ENCODE assay signal across 9 mouse cellular contexts in the genomic region with DNA sequence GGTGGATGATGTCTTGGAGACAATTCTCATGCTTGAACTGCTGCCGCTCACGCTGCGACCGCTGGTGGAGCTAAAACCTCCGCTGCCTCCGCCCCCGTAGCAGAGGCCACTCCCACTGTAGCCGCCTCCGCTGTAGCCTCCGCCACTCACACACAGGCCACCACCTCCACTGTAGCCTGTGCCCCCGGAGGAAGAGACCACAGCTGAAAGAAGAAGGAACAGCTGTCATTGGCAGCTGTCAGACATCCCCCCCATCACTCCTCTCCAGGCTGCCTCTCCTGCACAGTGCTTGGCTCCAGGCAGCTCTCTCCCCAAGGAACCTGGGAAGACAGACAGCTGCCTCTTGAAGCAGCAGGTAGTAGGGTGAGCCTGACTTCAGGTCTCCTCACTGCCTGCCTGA. TPM values are rescaled to one million over a fixed set of nuclear protein-coding genes. Genes with fewer than 3 reads are reported as not detected.
A peak's percentile ranks its signal among the peaks of the same experiment; 100 is the strongest.
DNase-seq lines count a peak whose midpoint lies in the region; ATAC-seq and TF ChIP-seq lines count a peak whose summit lies in the region.
"Had no signal": no experiment of that assay in that cellular context is flagged by ENCODE, and none has a peak within 500 bp of the region (broad histone marks: within the 10 kb centered on the region; RNA-seq: fewer than 3 reads in every experiment).

No protein-coding gene starts in this region.

- H3K27ac ChIP-seq in midbrain, postnatal 0 days (ENCODE audit: low read depth, low read length) = no peak overlapping the region

- H3K9me3 ChIP-seq in midbrain, postnatal 0 days (ENCODE audit: low read length) = no peaks in the 10 kb centered on the region

- peak overlapping the region; percentile 39 for H3K4me2 ChIP-seq in midbrain, postnatal 0 days (ENCODE audit: low read depth, low read length, poor library complexity, severe bottlenecking)

- H3K9ac ChIP-seq in midbrain, postnatal 0 days (replicated peaks; ENCODE audit: low read length, poor library complexity, severe bottlenecking) = peak overlapping the region; percentile 24; the same call in 1 of the 2 replicates

- intact Hi-C loops in heart, postnatal 14 days (cut with DNase I) = no loop called here
- intact Hi-C loops in left cerebral cortex, postnatal 4 days (cut with DNase I) = no loop called here

- H3K4me3 ChIP-seq in midbrain, postnatal 0 days (ENCODE audit: low read depth, low read length) = peak overlapping the region; percentile 16; the same call in 1 of the 2 replicates

- DNase-seq in layer of hippocampus, postnatal 10 days (ENCODE audit: low spot score in 2 of 2) = peak; percentile 34 to 35
- DNase-seq in layer of hippocampus, postnatal 36 days = no peak
- peak; percentile 16 for DNase-seq in embryo, embryonic 11.5 days (ENCODE audit: low read depth, low spot score)
- DNase-seq in heart, postnatal 14 days = peak; percentile 24 to 47
- peak; percentile 59 for DNase-seq in left cerebral cortex, postnatal 4 days
- DNase-seq in midbrain, postnatal 0 days (ENCODE audit: low spot score) = peak; percentile 51
- DNase-seq in thymus, postnatal 4 days = peak; percentile 81
- no peak for DNase-seq in cerebellum, postnatal 36 days

- TF ChIP-seq CTCF in midbrain, postnatal 0 days (IDR thresholded peaks at IDR 0.05) = no peak

- WGBS in midbrain, postnatal 0 days = 2% methylated on average over 10 of the region's 11 CpGs

- ATAC-seq in midbrain, postnatal 0 days (ENCODE audit: low FRiP score) = peak; percentile 66; the same call in 1 of the 2 replicates

- 0 out of 2 replicates have a peak, but pooled peaks cover 5% of the 10 kb centered on the region for H3K27me3 ChIP-seq in midbrain, postnatal 0 days (ENCODE audit: insufficient read depth, low read length)

- H3K4me1 ChIP-seq in midbrain, postnatal 0 days (ENCODE audit: insufficient read depth, low read length) = no peaks in the 10 kb centered on the region

- no peaks in the 10 kb centered on the region for H3K36me3 ChIP-seq in midbrain, postnatal 0 days (ENCODE audit: insufficient read depth, low read length)

RNA-seq across cellular contexts. Expression of a gene that starts 2.7 kb away (rescaled TPM):
- total RNA-seq in layer of hippocampus, postnatal 10 days (2021) = not detected
- total RNA-seq in layer of hippocampus, postnatal 36 days (2021) = not detected
- not detected for total RNA-seq in heart, postnatal 14 days (2021)
- total RNA-seq in left cerebral cortex, postnatal 4 days (2021) = not detected
- not detected in 2 replicates for total RNA-seq in midbrain, postnatal 0 days (2014; rRNA removed)
- polyA plus RNA-seq in midbrain, postnatal 0 days (2015; fragmentation: Nextera tagmentation; extraction: Ambion mirVana) = not detected in 2 replicates
- polyA plus RNA-seq: heart, postnatal 0 days had no signal

RNA-seq across cellular contexts. Expression of a gene that starts 9.6 kb away (rescaled TPM):
- total RNA-seq in layer of hippocampus, postnatal 10 days (2021) = under 1 TPM in 1 of 2 experiments, not detected in 1; 0.25 TPM
- total RNA-seq in layer of hippocampus, postnatal 36 days (2021) = not detected
- under 1 TPM in 1 of 2 experiments, not detected in 1; 0.14 TPM for total RNA-seq in heart, postnatal 14 days (2021)
- total RNA-seq in left cerebral cortex, postnatal 4 days (2021) = not detected
- total RNA-seq in midbrain, postnatal 0 days (2014; rRNA removed) = 0.09 TPM in 1 of 2 replicates, not detected in the other
- polyA plus RNA-seq in midbrain, postnatal 0 days (2015; fragmentation: Nextera tagmentation; extraction: Ambion mirVana) = 0.41 and 0.50 TPM in 2 replicates

RNA-seq across cellular contexts. Expression of a gene that starts 20.5 kb away (rescaled TPM):
- under 1 TPM in 1 of 2 experiments, not detected in 1; 0.13 TPM for total RNA-seq in layer of hippocampus, postnatal 10 days (2021)
- not detected for total RNA-seq in layer of hippocampus, postnatal 36 days (2021)
- not detected for total RNA-seq in heart, postnatal 14 days (2021)
- total RNA-seq in left cerebral cortex, postnatal 4 days (2021) = not detected
- total RNA-seq in midbrain, postnatal 0 days (2014; rRNA removed) = 0.05 TPM in 1 of 2 replicates, not detected in the other
- polyA plus RNA-seq in midbrain, postnatal 0 days (2015; fragmentation: Nextera tagmentation; extraction: Ambion mirVana) = 0.12 TPM in 2 replicates
- polyA plus RNA-seq: heart, postnatal 0 days had no signal

RNA-seq across cellular contexts. Expression of a gene that starts 20.5 kb away (rescaled TPM):
- total RNA-seq in layer of hippocampus, postnatal 10 days (2021) = not detected
- total RNA-seq in layer of hippocampus, postnatal 36 days (2021) = not detected
- total RNA-seq in heart, postnatal 14 days (2021) = under 1 TPM in 1 of 2 experiments, not detected in 1; 0.15 TPM
- not detected for total RNA-seq in left cerebral cortex, postnatal 4 days (2021)
- not detected in 2 replicates for total RNA-seq in midbrain, postnatal 0 days (2014; rRNA removed)
- polyA plus RNA-seq in midbrain, postnatal 0 days (2015; fragmentation: Nextera tagmentation; extraction: Ambion mirVana) = not detected in 2 replicates
- polyA plus RNA-seq: heart, postnatal 0 days had no signal

RNA-seq across cellular contexts. Expression of a gene that starts 36.1 kb away (rescaled TPM):
- total RNA-seq in layer of hippocampus, postnatal 10 days (2021) = not detected
- total RNA-seq in layer of hippocampus, postnatal 36 days (2021) = not detected
- total RNA-seq in heart, postnatal 14 days (2021) = not detected
- not detected for total RNA-seq in left cerebral cortex, postnatal 4 days (2021)
- not detected in 2 replicates for total RNA-seq in midbrain, postnatal 0 days (2014; rRNA removed)
- not detected in 2 replicates for polyA plus RNA-seq in midbrain, postnatal 0 days (2015; fragmentation: Nextera tagmentation; extraction: Ambion mirVana)
- polyA plus RNA-seq: heart, postnatal 0 days had no signal

Comparison
In these comparisons a context has a peak if more than half of its experiments do, and no peak if none do; other contexts are left out.
1. DNase-seq: peak in layer of hippocampus, postnatal 10 days (2 of 2), embryo, embryonic 11.5 days (single experiment), heart, postnatal 14 days (2 of 2), left cerebral cortex, postnatal 4 days (single experiment), midbrain, postnatal 0 days (single experiment) and thymus, postnatal 4 days (single experiment); none in layer of hippocampus, postnatal 36 days (0 of 2) and cerebellum, postnatal 36 days (0 of 2).